Mouse (Mus musculus) liver, embryonic 13.5 days (tissue): ENCODE data around the gene Prdx1. TPM values are rescaled to one million over a fixed set of nuclear protein-coding genes. Genes with fewer than 3 reads are reported as not detected.
A peak's percentile ranks its signal among the peaks of the same experiment; 100 is the strongest.
"Not testable (repeated sequence)": the region's sequence is repeated elsewhere in the genome, so short reads cannot be mapped to it uniquely, and the experiment has no call there.

Source experiments
- ATAC-seq: fragments of 200-750 bp; cut with Nextera tagmentation; 2 replicates; pipeline ENCODE4 v1.8.0; 2017; ENCODE audit warnings: low read depth, mild to moderate bottlenecking, moderate number of reproducible peaks, moderate library complexity
- DNase-seq: peaks from one replicate; pipeline ENCODE4 v3.0.0; 2022
- H3K27ac ChIP-seq: fragments of 300-500 bp; sonication (generic); 2 replicates; pipeline ENCODE4 v1.5.1; 2015; ENCODE audit warnings: moderate library complexity, mild to moderate bottlenecking, inconsistent platforms
- H3K27me3 ChIP-seq: fragments of 300-500 bp; sonication (generic); 2 replicates; pipeline ENCODE4 v1.6.1; 2015; ENCODE audit warnings: mild to moderate bottlenecking, inconsistent platforms
- H3K36me3 ChIP-seq: fragments of 300-500 bp; sonication (generic); 2 replicates; pipeline ENCODE4 v1.6.1; 2015; ENCODE audit warnings: mild to moderate bottlenecking, inconsistent platforms
- H3K4me1 ChIP-seq: fragments of 300-500 bp; sonication (generic); replicated peaks from 2 replicates; pipeline ENCODE4 v1.6.1; 2015; ENCODE audit warnings: inconsistent platforms
- H3K4me2 ChIP-seq: fragments of 300-500 bp; sonication (generic); 2 replicates; pipeline ENCODE4 v1.6.1; 2015; ENCODE audit warnings: inconsistent platforms, mild to moderate bottlenecking, moderate library complexity
- H3K4me3 ChIP-seq: fragments of 300-500 bp; sonication (generic); replicated peaks from 2 replicates; pipeline ENCODE4 v1.5.1; 2015; ENCODE audit warnings: mild to moderate bottlenecking, inconsistent platforms
- H3K9ac ChIP-seq: fragments of 300-500 bp; sonication (generic); 2 replicates; pipeline ENCODE4 v1.6.1; 2015; ENCODE audit warnings: mild to moderate bottlenecking, inconsistent platforms
- H3K9me3 ChIP-seq: fragments of 300-500 bp; sonication (generic); replicated peaks from 2 replicates; pipeline ENCODE4 v1.6.1; 2016; ENCODE audit warnings: inconsistent platforms
- WGBS: fragments of 180-500 bp; shearing (Covaris S2); methylation state at CpG from one replicate; pipeline ENCODE4 v1.1.7; 2015; ENCODE audit not compliant: insufficient replicate concordance; 5-methylcytosine and 5-hydroxymethylcytosine counted together
- polyA plus RNA-seq: library from polyadenylated mRNA; unstranded; fragments of >200 nt; fragmentation: Nextera tagmentation; extraction: Ambion mirVana; gene quantifications from 2 replicates; pipeline ENCODE4 v1.2.1, GENCODE M21; 2015

Prdx1 gene
- polyA plus RNA-seq, 1 experiment from 2014 or later = 994 TPM

DNA sequence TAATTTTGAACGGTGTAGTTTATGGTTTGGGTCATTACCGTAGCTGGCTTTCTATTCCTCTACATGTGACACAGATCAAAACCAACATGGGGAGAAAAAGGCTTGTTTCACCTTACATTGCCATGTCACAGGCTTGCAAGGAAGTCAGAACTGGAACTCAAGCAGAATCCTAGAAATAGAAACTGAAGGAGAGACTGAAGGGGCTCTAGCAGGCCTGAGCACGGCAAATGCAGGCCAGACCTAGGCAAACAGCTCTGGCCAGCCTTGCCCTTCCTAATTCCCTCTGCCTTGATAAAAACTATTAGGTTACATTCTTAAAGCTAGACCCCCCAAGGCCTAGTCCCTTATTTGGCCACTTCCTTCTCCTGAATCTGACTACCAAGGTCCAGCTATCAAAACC, 29.7 kb upstream of the Prdx1 start:
- H3K27me3 ChIP-seq = no peaks in the 10 kb centered on the region
- peak overlapping the region; percentile 40; the same call in 1 of the 2 replicates for H3K27ac ChIP-seq
- no peaks in the 10 kb centered on the region for H3K36me3 ChIP-seq
- 56% methylated on average over 3 of the region's 3 CpGs for WGBS
- H3K4me2 ChIP-seq = no peak overlapping the region
- H3K4me3 ChIP-seq = no peak overlapping the region
- H3K9me3 ChIP-seq = no peaks in the 10 kb centered on the region
- DNase-seq (no peak), ATAC-seq (no peak)
- no peak overlapping the region for H3K9ac ChIP-seq
- H3K4me1 ChIP-seq = peaks cover 36% of the 10 kb centered on the region

DNA sequence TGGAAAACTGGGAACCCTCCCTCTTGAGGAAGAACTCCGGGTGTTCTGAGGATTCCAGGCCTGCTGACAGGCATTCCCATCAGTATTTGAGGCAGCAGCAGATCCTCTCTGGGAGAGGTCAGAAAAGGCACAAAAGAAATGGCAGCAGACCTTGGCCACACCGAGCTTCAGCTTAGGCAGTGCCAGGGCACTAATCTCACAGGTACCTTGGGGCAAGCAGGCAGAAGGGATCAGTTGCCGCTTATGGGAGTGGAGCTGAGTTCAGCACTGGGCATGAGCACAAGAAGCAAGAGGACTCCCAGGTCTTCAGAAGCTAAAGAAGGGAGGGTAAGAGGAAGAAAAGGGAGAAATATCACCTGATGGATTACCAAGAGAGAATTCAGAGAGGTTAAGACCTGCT, 27.4 kb upstream of the Prdx1 start:
- no peak overlapping the region for H3K4me2 ChIP-seq
- ATAC-seq (no peak), DNase-seq (no peak)
- H3K36me3 ChIP-seq = no peaks in the 10 kb centered on the region
- no peak overlapping the region for H3K27ac ChIP-seq
- H3K4me1 ChIP-seq = peaks cover 27% of the 10 kb centered on the region
- 50% methylated on average over 3 of the region's 3 CpGs for WGBS
- 0 out of 2 replicates have a peak overlapping the region, but pooled peaks have one; percentile 11 for H3K9ac ChIP-seq
- H3K27me3 ChIP-seq = no peaks in the 10 kb centered on the region
- no peaks in the 10 kb centered on the region for H3K9me3 ChIP-seq
- no peak overlapping the region for H3K4me3 ChIP-seq

DNA sequence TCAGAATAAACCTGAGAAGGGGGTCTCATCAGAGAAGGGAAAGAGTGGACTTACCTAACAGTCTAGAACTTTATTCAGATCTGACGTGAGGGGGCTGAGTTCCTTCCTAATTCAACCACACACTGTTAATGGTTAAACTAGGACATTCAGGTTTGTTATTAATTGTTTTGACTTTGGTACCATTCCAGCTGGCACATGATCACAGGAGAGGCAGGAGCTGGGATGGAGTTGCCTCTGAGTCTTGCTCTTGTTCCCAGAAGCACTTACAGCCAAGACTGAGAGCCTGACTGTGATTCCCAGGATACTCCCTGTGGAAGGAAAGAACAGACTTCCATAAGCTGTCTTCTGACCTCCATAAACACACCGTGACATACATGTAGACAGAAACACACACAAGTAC, 25.9 kb upstream of the Prdx1 start:
- H3K9me3 ChIP-seq = no peaks in the 10 kb centered on the region
- ATAC-seq = no peak
- H3K4me1 ChIP-seq = peaks cover 27% of the 10 kb centered on the region
- H3K27ac ChIP-seq = no peak overlapping the region
- DNase-seq = no peak
- no peaks in the 10 kb centered on the region for H3K36me3 ChIP-seq
- no peak overlapping the region for H3K9ac ChIP-seq
- 64% methylated on average over 2 of the region's 2 CpGs for WGBS
- H3K4me2 ChIP-seq = no peak overlapping the region
- no peaks in the 10 kb centered on the region for H3K27me3 ChIP-seq
- no peak overlapping the region for H3K4me3 ChIP-seq

DNA sequence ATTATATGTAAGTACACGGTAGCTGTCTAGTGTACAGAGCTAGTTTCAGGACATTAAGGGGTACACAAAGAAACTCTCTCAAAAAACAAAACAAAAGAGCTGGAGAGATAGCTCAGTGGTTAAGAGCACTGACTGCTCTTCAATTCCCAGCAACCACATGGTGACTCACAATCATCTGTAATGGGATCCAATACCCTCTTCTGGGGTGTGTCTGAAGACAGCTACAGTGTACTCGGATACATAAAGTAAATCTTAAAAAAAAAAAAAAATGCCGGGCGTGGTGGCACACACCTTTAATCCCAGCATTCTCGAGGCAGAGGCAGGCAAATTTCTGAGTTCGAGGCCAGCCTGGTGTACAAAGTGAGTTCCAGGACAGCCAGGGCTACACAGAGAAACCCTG, 25.4 kb upstream of the Prdx1 start:
- H3K9ac ChIP-seq, H3K4me2 ChIP-seq, H3K36me3 ChIP-seq, H3K4me3 ChIP-seq, DNase-seq, H3K9me3 ChIP-seq, H3K27ac ChIP-seq, H3K27me3 ChIP-seq, ATAC-seq: not testable (repeated sequence)
- WGBS = 74% methylated on average over 6 of the region's 6 CpGs
- peaks cover 27% of the 10 kb centered on the region for H3K4me1 ChIP-seq

DNA sequence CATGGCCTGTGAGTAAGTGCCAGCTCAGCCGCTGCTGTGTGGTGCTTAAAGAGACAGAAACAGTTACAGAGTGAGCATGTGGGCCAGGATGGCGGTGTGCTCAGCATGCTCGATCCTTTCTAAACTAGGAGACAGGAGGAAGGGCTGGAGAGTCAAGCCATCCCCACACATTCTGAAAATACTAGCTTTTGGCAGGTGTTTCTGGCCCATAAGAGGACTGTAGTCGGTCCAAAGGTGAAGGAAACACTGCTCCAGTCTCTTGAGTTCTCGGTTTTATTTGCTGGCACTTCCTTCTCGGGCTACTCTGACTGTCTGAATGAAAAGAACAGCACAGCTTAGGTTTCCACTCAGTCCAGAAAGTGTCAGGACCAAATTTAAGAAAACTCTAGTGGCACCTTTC, 24.5 kb upstream of the Prdx1 start:
- Histone ChIP-seq H3K27ac (no peak overlapping the region), H3K4me3 (no peak overlapping the region), H3K9ac (no peak overlapping the region), H3K27me3 (no peaks in the 10 kb centered on the region), H3K9me3 (no peaks in the 10 kb centered on the region), H3K4me1 (peaks cover 20% of the 10 kb centered on the region), H3K36me3 (no peaks in the 10 kb centered on the region), H3K4me2 (no peak overlapping the region)
- DNase-seq = no peak
- WGBS = 65% methylated on average over 6 of the region's 6 CpGs
- no peak for ATAC-seq

DNA sequence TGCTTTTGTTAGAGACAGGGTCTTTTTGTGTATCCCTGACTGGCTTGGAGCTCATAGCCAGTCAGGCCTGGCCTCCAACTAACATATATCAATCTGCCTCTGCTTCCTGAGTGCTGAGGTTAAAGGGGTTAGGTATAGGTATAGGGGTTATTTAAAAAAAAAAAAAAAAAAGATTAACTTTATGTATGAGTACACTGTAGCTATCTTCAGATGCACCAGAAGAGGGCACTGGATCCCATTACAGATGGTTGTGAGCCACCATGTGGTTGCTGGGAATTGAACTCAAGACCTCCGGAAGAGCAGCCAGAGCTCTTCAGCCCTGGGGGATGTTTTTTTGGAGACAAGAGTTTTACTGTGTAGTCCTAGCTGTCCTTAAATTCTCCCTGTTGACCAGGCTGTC, 23.3 kb upstream of the Prdx1 start:
- Histone ChIP-seq H3K36me3 (no peaks in the 10 kb centered on the region), H3K4me3 (no peak overlapping the region), H3K27ac (no peak overlapping the region), H3K9me3 (no peaks in the 10 kb centered on the region), H3K4me2 (no peak overlapping the region), H3K4me1 (peaks cover 8% of the 10 kb centered on the region), H3K9ac (no peak overlapping the region), H3K27me3 (no peaks in the 10 kb centered on the region)
- ATAC-seq (no peak), DNase-seq (no peak)
- 93% methylated on average over 1 of the region's 1 CpGs for WGBS

DNA sequence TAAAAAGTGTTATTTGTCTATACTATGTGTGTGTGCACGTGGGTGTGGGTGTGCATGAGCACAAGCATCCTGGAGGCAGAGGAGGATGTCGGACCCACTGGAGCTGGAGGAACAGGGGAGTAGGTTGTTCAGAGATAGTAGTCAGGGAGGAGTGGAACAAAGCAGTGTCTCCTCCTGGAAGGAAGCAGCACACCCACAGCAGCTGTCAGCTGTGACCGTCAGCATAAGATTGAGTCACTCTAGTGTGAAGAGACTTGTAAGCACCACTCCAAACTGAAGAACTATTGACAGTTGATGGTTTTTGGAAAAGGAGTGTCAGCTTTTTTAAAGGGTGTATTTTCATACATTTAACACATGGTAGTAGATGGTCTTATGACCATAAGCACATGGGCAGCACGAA, 18.7 kb upstream of the Prdx1 start:
- ATAC-seq = no peak
- no peaks in the 10 kb centered on the region for H3K36me3 ChIP-seq
- H3K4me1 ChIP-seq = peaks cover 4% of the 10 kb centered on the region; the same call in 1 of the 2 replicates
- H3K27me3 ChIP-seq = no peaks in the 10 kb centered on the region
- H3K9ac ChIP-seq = no peak overlapping the region
- 41% methylated on average over 4 of the region's 4 CpGs for WGBS
- no peak overlapping the region for H3K4me2 ChIP-seq
- no peak overlapping the region for H3K4me3 ChIP-seq
- H3K9me3 ChIP-seq = no peaks in the 10 kb centered on the region
- no peak for DNase-seq
- no peak overlapping the region for H3K27ac ChIP-seq

DNA sequence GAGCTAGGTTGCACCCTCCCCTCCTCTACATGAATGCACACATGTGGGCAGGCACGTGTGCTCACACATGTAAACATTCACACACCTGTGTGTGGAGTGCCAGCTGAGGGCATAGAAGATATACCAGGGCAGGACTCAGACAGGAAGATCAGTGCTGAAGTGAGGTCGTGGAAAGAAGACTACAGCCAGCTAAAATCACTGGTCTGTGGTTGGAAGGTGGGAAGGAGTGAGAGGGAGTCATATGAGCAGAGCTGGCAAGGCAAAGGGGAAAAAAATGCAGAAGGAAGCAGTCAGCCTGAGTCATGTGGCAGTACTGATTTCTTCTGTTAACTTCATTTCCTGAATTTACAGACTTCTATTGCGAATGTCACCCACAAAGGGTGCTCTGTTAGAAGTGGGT, 17.2 kb upstream of the Prdx1 start:
- Histone ChIP-seq H3K36me3 (no peaks in the 10 kb centered on the region), H3K27ac (no peak overlapping the region), H3K27me3 (no peaks in the 10 kb centered on the region), H3K9me3 (no peaks in the 10 kb centered on the region), H3K4me2 (no peak overlapping the region), H3K4me1 (peaks cover 16% of the 10 kb centered on the region), H3K9ac (no peak overlapping the region), H3K4me3 (no peak overlapping the region)
- WGBS = 23% methylated on average over 3 of the region's 3 CpGs
- no peak for DNase-seq
- no peak for ATAC-seq

DNA sequence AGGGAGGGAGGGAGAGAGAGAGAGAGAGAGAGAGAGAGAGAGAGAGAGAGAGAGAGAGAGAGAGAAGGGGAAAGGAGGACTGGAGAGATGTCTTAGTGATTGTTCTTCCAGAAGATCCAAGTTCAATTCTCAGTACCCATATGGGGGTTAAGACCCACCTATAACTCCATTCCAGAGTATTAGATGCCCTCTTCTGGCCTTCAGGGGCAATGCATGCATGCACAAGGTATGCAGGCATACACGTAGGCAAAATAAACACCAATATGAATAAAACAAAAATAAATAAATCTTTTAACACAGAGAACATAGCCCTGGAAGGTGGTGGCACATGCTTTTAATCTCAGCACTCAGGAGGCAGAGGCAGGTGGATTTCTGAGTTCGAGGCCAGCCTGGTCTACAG, 16.1 kb upstream of the Prdx1 start:
- Histone ChIP-seq H3K27ac (no peak overlapping the region), H3K4me3 (no peak overlapping the region), H3K36me3 (no peaks in the 10 kb centered on the region), H3K4me1 (peaks cover 24% of the 10 kb centered on the region), H3K27me3 (no peaks in the 10 kb centered on the region), H3K4me2 (no peak overlapping the region), H3K9me3 (no peaks in the 10 kb centered on the region), H3K9ac (no peak overlapping the region)
- 34% methylated on average over 2 of the region's 2 CpGs for WGBS
- no peak for DNase-seq
- no peak for ATAC-seq

DNA sequence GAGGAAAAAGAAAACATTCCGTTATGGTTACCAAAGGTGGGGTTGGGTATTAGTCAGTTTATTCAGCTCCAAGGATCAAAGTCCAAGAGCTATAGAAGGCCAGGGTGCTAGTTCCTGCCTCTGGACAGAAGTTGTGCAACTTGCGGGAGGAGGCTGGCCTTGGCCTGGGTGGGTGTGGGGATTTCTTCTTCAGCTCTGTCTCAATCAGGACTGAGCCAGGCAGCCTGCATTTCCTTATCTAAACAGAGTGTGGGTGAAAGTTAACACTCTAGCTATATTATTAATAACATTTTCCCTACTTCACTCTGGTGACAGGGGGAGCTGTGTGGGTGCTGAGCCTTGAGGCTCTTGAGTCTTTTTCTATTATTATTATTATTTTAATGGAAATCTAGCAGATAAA, 12.6 kb upstream of the Prdx1 start:
- Histone ChIP-seq H3K27ac (peak overlapping the region; percentile 50; the same call in 1 of the 2 replicates), H3K9me3 (no peaks in the 10 kb centered on the region), H3K4me2 (peak overlapping the region; percentile 27), H3K27me3 (no peaks in the 10 kb centered on the region), H3K36me3 (no peaks in the 10 kb centered on the region), H3K4me1 (peaks cover 20% of the 10 kb centered on the region), H3K9ac (no peak overlapping the region), H3K4me3 (no peak overlapping the region)
- WGBS = 30% methylated on average over 2 of the region's 2 CpGs
- ATAC-seq (peak; percentile 88), DNase-seq (peak; percentile 60)

DNA sequence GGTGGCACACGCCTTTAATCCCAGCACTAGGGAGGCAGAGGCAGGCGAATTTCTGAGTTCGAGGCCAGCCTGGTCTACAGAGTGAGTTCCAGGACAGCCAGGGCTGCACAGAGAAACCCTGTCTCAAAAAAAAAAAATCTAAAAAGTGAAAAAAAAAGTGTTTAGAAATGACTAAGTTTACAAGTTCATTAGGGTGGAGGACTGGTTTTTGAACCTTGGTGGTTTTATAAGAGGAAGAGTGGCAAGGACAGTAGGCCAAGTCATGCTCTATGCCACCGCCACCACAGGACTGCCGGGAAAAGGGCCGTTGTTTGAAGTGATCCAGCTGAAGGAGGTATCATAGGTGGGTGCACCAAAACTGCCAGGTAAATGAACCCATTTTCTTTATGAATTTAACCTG, 10.6 kb upstream of the Prdx1 start:
- 78% methylated on average over 6 of the region's 6 CpGs for WGBS
- H3K36me3 ChIP-seq, H3K4me3 ChIP-seq, ATAC-seq, DNase-seq, H3K9ac ChIP-seq, H3K4me2 ChIP-seq, H3K27ac ChIP-seq, H3K9me3 ChIP-seq, H3K27me3 ChIP-seq: not testable (repeated sequence)
- H3K4me1 ChIP-seq = peaks cover 20% of the 10 kb centered on the region

DNA sequence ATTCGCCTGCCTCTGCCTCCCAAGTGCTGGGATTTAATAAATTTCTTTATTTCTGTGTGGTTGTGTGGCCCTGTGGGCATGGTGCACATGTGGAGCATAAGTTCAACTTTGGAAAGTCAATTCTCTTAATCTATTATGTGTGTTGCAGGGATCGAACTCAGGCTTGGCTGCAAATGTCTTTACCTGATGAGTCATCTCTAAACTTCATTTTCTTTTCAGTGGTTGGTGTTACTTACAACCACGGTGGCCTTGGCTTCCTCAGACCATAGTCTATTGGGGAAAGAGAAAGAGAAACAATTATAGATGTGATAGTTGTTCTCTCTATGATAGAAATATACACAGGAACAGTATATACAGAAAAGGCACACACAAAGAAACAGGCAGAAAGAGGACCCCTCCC, 9.3 kb upstream of the Prdx1 start:
- ATAC-seq (no peak), DNase-seq (no peak)
- Histone ChIP-seq H3K4me2 (no peak overlapping the region), H3K9ac (no peak overlapping the region), H3K27me3 (peaks cover 3% of the 10 kb centered on the region; the same call in 1 of the 2 replicates), H3K36me3 (no peaks in the 10 kb centered on the region), H3K9me3 (no peaks in the 10 kb centered on the region), H3K27ac (no peak overlapping the region), H3K4me1 (peaks cover 20% of the 10 kb centered on the region), H3K4me3 (no peak overlapping the region)
- 68% methylated on average over 3 of the region's 3 CpGs for WGBS
